Mouse (Mus musculus) midbrain, embryonic 12.5 days (tissue): ENCODE results near the gene Ube2a. TPM values are rescaled to one million over a fixed set of nuclear protein-coding genes. Genes with fewer than 3 reads are reported as not detected.
"Not testable (repeated sequence)": the region's sequence is repeated elsewhere in the genome, so short reads cannot be mapped to it uniquely, and the experiment has no call there.

ENCODE experiments used
- ATAC-seq: fragments of 200-750 bp; cut with Nextera tagmentation; 2 replicates; pipeline ENCODE4 v1.8.0; 2017; ENCODE audit warnings: low read depth, moderate TSS enrichment, moderate library complexity; ENCODE audit not compliant: low FRiP score
- H3K27ac ChIP-seq: fragments of 300-500 bp; sonication (generic); replicated peaks from 2 replicates; pipeline ENCODE4 v1.5.1; 2016; ENCODE audit warnings: mild to moderate bottlenecking
- H3K27me3 ChIP-seq: fragments of 300-500 bp; sonication (generic); 2 replicates; pipeline ENCODE4 v1.6.1; 2016; ENCODE audit warnings: mild to moderate bottlenecking
- H3K36me3 ChIP-seq: fragments of 300-500 bp; sonication (generic); 2 replicates; pipeline ENCODE4 v1.6.1; 2016
- H3K4me1 ChIP-seq: fragments of 300-500 bp; sonication (generic); 2 replicates; pipeline ENCODE4 v1.6.1; 2016
- H3K4me2 ChIP-seq: fragments of 300-500 bp; sonication (generic); replicated peaks from 2 replicates; pipeline ENCODE4 v1.6.1; 2016; ENCODE audit warnings: mild to moderate bottlenecking, moderate library complexity
- H3K4me3 ChIP-seq: fragments of 300-500 bp; sonication (generic); 2 replicates; pipeline ENCODE4 v1.5.1; 2016; ENCODE audit warnings: mild to moderate bottlenecking
- H3K9ac ChIP-seq: fragments of 300-500 bp; sonication (generic); replicated peaks from 2 replicates; pipeline ENCODE4 v1.6.1; 2016; ENCODE audit warnings: mild to moderate bottlenecking, moderate library complexity
- H3K9me3 ChIP-seq: fragments of 300-500 bp; sonication (generic); 2 replicates; pipeline ENCODE4 v1.6.1; 2016; ENCODE audit warnings: mild to moderate bottlenecking
- WGBS: fragments of 180-500 bp; shearing (Covaris S2); methylation state at CpG from one replicate; pipeline ENCODE4 v1.1.7; 2016; 5-methylcytosine and 5-hydroxymethylcytosine counted together
- polyA plus RNA-seq: library from polyadenylated mRNA; unstranded; fragments of >200 nt; fragmentation: Nextera tagmentation; extraction: Ambion mirVana; gene quantifications from 2 replicates; pipeline ENCODE4 v1.2.1, GENCODE M21; 2016

The Ube2a gene
- polyA plus RNA-seq, 1 experiment from 2014 or later: 110 TPM

DNA sequence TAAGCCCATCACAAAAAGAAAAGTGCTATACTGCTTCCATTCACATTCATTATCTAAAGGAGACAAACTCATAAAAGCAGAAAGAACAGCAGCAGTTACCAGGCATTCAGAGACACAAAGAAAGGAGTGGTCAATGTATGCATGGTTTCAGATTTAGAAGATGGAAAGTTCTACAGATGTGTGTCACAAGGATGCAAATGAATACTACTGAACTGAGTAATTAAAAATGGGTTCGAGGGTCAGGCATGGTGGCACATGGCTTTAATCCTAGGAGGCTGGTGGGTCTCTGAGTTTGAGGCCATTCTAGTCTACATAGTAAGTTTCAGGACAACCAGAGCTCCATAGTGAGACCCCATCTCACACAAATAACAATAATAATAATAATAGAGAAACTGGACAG, 26.5 kb upstream of the Ube2a start:
- Histone ChIP-seq H3K9ac (no peak overlapping the region), H3K4me3 (no peak overlapping the region), H3K27me3 (no peaks in the 10 kb centered on the region), H3K4me2 (no peak overlapping the region), H3K36me3 (no peaks in the 10 kb centered on the region), H3K27ac (no peak overlapping the region), H3K4me1 (no peaks in the 10 kb centered on the region), H3K9me3 (no peaks in the 10 kb centered on the region)
- WGBS: 86% methylated on average over 1 of the region's 1 CpGs
- no peak for ATAC-seq

DNA sequence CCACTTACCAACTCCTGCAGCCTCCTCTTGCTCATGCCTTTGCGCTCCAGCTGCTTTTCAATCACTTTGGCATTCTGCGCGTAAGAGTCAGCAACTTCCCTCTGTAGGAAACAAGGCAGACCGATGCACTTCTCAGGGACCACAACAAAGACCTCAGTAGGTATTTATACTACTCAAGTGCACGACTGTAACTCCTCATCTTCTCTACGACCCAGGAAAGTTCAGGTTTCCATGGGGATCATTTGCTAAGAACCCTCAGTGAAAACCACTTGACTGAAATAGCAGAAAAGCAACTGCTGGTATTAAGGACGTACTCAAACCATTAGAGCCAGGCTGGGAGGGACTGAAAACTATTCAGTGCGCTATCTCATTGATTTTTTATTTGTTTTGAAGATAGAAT, 21.1 kb upstream of the Ube2a start:
- Histone ChIP-seq H3K36me3 (no peaks in the 10 kb centered on the region), H3K4me2 (no peak overlapping the region), H3K27ac (no peak overlapping the region), H3K9me3 (no peaks in the 10 kb centered on the region), H3K4me1 (no peaks in the 10 kb centered on the region), H3K27me3 (no peaks in the 10 kb centered on the region), H3K9ac (no peak overlapping the region), H3K4me3 (no peak overlapping the region)
- 84% methylated on average over 8 of the region's 8 CpGs for WGBS
- ATAC-seq: no peak

DNA sequence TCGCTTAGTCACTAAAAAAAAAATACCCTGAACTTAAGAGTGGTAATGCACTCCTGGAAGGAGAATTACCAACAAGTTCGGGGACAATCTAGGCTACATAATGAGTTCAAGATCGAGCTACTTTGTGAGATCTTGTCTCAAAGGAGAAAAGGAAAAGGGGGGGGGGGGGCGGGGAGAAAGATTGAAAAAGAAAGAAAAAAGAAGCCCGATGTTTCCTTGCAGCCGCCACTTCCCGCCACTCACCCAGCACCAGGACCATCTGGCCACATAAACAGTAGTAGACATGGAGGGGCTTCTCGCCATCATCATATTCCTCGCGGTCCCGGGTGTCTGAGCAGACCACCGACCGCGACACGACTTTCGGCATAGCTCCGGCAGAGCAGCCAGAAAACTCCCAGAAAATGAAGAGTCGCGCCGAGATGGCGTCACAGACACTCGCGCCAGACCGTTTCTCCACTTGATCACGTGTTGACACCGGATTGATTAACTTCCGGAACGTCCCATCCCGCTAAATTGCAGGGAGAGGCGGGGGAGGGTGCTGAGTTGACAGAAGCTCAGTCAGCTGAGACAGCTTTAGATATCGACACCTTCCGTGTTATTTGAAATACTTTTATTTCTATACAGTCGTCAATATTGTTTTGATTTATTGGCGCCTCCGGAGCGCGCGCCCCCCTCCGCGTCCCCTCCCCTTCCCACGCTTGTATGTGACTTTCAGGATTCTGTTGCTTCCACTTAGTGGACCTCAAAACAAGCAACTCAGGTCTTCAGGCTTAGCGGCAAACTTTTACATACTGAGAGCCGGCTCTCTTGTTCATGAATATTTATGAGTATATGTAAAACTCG, 9.7 kb upstream of the Ube2a start:
- 0 out of 2 replicates have a peak, but pooled peaks cover 6% of the 10 kb centered on the region for H3K4me1 ChIP-seq
- no peak overlapping the region for H3K9ac ChIP-seq
- WGBS: 14% methylated on average over 42 of the region's 44 CpGs
- H3K4me2 ChIP-seq: peak overlapping the region; percentile 51
- no peaks in the 10 kb centered on the region for H3K36me3 ChIP-seq
- no peaks in the 10 kb centered on the region for H3K27me3 ChIP-seq
- peak; percentile 86 for ATAC-seq
- H3K4me3 ChIP-seq: peak overlapping the region; percentile 51
- H3K27ac ChIP-seq: peak overlapping the region; percentile 58
- no peaks in the 10 kb centered on the region for H3K9me3 ChIP-seq

DNA sequence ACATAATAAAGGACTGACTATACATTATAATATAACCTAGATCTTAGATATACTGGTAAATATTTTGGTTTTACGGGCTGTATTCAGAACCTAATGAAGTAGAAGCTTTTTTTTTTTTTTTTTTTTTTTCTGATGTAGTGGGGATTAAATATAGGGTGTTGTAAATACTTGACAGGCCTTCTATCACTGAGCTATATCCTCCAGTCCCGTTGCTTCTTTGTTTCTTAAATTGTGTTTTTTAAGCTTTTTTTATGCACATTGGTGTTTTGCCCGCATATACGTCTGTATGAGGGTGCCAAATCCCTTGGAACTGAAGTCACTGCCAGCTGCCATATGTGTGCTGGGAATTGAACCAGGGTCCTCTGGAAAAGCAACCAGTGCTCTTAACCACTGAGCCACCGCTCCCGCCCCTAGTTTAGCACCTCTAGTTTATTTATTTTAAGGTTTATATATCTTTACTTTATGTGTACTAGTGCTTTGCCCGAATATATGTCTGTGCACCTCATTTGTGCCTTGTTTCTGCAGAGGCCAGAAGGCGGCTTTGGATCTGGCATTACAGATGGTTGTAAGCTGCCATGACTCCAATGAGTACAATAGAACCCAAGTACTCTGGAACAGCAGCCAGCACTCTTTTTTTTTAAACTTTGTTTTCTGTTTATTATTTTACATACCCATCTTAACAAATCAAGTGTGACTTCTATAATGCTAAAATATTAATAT, 8.9 kb upstream of the Ube2a start:
- Histone ChIP-seq H3K27me3 (no peaks in the 10 kb centered on the region), H3K4me3 (peak overlapping the region; percentile 51), H3K9me3 (no peaks in the 10 kb centered on the region), H3K4me1 (0 out of 2 replicates have a peak, but pooled peaks cover 6% of the 10 kb centered on the region), H3K36me3 (no peaks in the 10 kb centered on the region), H3K9ac (no peak overlapping the region), H3K27ac (no peak overlapping the region), H3K4me2 (peak overlapping the region; percentile 38; the same call in 1 of the 2 replicates)
- 53% methylated on average over 8 of the region's 8 CpGs for WGBS
- ATAC-seq: no peak

DNA sequence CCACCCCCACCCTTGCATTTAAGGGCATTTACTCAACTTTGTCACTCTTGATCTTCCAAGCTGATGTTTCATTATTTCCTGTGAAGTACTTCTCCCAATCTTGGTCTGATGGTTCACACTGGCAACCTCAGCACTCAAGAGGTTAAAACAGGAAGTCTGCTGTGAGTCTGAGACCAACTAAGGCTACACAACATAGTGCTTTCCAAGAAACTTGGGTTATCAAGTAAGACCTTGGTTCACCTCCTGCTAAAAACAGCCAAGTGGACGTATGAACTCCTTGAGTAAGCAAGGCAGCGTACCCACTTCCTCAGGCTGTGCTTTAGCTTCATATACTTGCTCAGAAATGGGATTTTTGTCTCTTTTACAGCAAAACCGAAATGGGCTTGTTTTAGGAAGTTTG, 3.3 kb upstream of the Ube2a start:
- H3K9ac ChIP-seq: no peak overlapping the region
- H3K36me3 ChIP-seq: no peaks in the 10 kb centered on the region
- no peak overlapping the region for H3K27ac ChIP-seq
- H3K4me1 ChIP-seq: peaks cover 3% of the 10 kb centered on the region; the same call in 1 of the 2 replicates
- H3K4me2 ChIP-seq: no peak overlapping the region
- H3K9me3 ChIP-seq: no peaks in the 10 kb centered on the region
- no peak for ATAC-seq
- no peak overlapping the region for H3K4me3 ChIP-seq
- no peaks in the 10 kb centered on the region for H3K27me3 ChIP-seq
- WGBS: 78% methylated on average over 3 of the region's 3 CpGs

DNA sequence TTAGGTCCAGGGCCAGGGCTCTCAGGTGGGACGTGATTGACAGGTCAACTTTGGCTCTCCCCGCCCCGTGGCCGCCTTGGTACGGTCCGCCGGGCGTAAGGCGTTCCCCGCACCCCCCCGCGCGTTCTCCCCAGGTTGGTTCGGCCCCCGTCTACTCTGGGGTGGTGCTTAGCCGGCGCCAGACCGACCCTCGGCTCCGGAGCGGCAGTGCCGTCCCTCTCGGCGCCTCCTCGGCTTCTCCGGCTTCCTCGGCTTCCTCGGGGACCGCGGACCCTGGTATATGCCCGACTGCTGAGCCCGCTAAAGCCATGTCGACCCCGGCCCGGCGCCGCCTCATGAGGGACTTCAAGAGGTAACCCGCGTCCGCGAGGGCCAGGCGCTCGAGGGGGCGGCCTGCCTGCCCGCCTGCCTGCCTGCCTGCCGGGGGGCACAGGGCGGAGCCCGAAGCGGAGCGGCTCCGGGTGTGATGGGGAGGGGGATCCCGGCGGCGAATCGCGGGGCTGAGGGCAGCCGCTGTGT, 537 bp downstream of the Ube2a start:
- peak; percentile 97 for ATAC-seq
- WGBS: 17% methylated on average over 57 of the region's 57 CpGs
- Histone ChIP-seq H3K27ac (peak overlapping the region; percentile 84), H3K4me2 (peak overlapping the region; percentile 58), H3K9ac (peak overlapping the region; percentile 76), H3K4me1 (peaks cover 6% of the 10 kb centered on the region; the same call in 1 of the 2 replicates), H3K9me3 (no peaks in the 10 kb centered on the region), H3K36me3 (no peaks in the 10 kb centered on the region), H3K4me3 (peak overlapping the region; percentile 68), H3K27me3 (no peaks in the 10 kb centered on the region)

DNA sequence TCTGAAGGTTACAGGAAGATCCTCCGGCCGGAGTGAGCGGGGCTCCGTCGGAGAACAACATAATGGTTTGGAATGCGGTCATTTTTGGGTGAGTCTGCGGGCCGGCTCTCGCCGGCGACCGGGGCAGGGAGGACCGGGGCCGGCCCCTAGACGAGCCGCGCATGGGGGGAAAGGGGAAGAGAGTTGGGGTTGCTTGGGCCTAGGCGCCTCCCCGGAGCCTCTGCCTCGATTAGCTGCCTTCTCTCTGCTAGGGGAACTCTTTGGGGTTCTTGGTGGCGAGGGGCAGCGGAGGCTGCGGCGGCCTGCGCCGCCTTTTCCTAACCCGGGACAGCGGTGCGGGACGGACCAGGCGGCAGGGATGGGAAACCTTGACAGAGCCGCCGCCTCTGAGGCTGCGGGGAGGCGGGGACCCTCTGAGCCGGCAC, 1.0 kb downstream of the Ube2a start:
- Histone ChIP-seq H3K4me1 (peaks cover 6% of the 10 kb centered on the region; the same call in 1 of the 2 replicates), H3K36me3 (no peaks in the 10 kb centered on the region), H3K27me3 (no peaks in the 10 kb centered on the region), H3K9ac (peak overlapping the region; percentile 76), H3K4me3 (peak overlapping the region; percentile 68), H3K4me2 (peak overlapping the region; percentile 58), H3K27ac (peak overlapping the region; percentile 84), H3K9me3 (no peaks in the 10 kb centered on the region)
- peak; percentile 64 for ATAC-seq
- 6% methylated on average over 36 of the region's 36 CpGs for WGBS

DNA sequence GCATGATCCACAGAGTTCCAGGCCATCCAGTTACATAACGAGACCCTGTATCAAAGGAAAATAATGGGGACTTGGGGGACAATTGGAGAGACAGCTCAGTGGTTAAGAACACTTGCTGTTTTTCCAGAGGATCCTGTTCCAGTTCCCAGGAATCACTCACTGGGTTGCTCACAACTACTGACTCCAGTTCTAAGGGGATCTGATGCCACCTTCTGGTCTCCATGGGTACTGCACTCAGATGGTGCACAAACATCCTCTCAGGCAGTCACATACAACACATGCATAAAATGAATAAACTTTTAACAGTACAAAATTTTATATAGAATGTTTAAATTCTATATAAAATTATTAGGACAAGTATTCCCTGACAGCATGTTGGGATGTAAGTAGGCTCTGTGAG, 11.0 kb downstream of the Ube2a start:
- no peak overlapping the region for H3K4me3 ChIP-seq
- no peak overlapping the region for H3K4me2 ChIP-seq
- no peak overlapping the region for H3K9ac ChIP-seq
- no peak for ATAC-seq
- no peaks in the 10 kb centered on the region for H3K27me3 ChIP-seq
- WGBS: 91% methylated on average over 1 of the region's 1 CpGs
- no peak overlapping the region for H3K27ac ChIP-seq
- 0 out of 2 replicates have a peak, but pooled peaks cover 4% of the 10 kb centered on the region for H3K9me3 ChIP-seq
- H3K4me1 ChIP-seq: no peaks in the 10 kb centered on the region
- H3K36me3 ChIP-seq: peaks cover 12% of the 10 kb centered on the region

DNA sequence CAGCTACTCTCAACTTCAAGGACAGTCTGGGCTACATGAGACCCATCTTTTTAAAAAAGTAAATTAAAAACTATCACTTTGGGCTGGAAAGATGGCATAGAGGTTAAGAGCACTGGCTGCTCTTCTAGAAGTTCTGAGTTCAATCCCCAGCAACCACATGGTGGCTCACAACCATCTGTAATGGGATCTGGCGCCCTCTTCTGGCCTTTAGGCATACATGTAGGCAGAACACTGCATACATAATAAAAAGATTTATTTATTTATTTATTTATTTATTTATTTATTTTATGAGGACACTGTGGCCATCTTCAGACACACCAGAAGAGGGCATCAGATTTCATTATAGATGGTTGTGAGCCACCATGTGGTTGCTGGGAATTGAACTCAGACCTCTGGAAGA, 25.2 kb downstream of the Ube2a start:
- H3K36me3 ChIP-seq, H3K9ac ChIP-seq, H3K27ac ChIP-seq, H3K4me1 ChIP-seq, ATAC-seq, H3K4me2 ChIP-seq, H3K9me3 ChIP-seq, H3K4me3 ChIP-seq, H3K27me3 ChIP-seq: not testable (repeated sequence)
- 25% methylated on average over 1 of the region's 1 CpGs for WGBS

DNA sequence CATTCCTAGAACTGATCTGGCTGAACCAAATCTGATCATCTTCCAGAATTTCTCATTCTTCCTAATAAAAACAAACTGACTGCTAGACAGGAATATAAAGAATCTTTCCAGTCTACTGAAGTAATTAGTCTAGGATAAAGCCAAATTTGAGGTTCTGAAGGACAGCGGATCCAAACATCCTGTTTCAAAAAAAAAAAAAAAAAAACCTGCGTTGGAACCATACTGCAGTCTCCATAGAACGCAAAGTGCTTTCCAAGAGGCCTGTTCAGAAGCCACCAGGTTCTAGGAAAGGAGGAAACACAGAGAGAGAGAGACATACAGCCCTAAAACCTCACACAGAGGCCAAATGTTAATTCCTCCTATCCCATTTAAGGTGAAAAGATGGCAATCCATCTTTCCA, 28.0 kb downstream of the Ube2a start:
- ATAC-seq: no peak

DNA sequence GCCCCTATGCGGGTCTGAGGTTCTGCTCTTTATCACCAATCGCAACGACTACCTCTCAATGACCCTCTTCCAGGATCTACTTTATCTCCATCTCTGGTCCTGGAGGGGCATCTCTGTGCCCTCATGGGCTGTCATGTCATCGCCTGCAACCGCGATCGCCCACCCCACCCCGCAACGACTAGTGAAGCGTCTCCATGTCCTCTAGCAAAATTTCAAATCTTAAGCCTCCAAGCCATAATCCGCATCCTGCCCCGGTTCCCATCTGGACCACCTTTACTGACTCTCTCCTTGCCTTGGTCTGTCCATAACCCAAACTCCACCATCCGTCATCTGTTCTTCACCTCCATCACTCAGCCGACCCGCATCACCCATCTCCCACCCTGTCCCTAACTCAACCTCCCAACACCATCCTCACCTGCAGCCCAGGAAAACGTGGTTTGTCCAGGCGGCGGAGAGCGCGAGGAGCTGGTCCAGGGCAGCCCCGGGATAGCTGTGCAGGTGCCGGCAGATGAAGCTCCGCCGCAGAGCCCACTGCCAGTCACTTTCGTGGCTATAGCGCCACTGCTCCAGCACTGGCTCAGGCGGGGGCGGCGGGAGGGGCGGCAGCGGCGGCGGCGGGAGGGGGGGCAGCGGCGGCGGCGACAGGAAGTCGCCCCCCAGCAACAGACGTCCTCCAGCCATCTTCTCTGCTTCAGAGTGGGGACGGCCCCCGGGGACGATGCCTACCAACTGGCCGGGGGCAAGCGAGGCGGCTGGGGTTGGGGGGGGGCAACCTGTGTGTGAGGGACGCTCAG, 28.8 kb downstream of the Ube2a start, which contains the start of gene Nkrf:
TSS of gene Nkrf (minus strand) at position 579 of the 794 bp plus-strand sequence.
- Histone ChIP-seq H3K36me3 (no peaks in the 10 kb centered on the region), H3K4me2 (peak within 1 kb of the TSS; percentile 57), H3K27ac (peak within 1 kb of the TSS; percentile 82), H3K9me3 (no peaks in the 10 kb centered on the region), H3K27me3 (no peaks in the 10 kb centered on the region), H3K4me1 (no peaks in the 10 kb centered on the region), H3K9ac (peak within 1 kb of the TSS; percentile 79), H3K4me3 (peak within 1 kb of the TSS; percentile 59)
- WGBS: 31% methylated on average over 35 of the region's 47 CpGs
- ATAC-seq: peak; percentile 72

More for the DNA sequence above, 28.0 kb downstream of the Ube2a start:
- no peaks in the 10 kb centered on the region for H3K4me1 ChIP-seq
- no peaks in the 10 kb centered on the region for H3K36me3 ChIP-seq
- H3K27me3 ChIP-seq: no peaks in the 10 kb centered on the region
- peak overlapping the region; percentile 57 for H3K4me2 ChIP-seq
- peak overlapping the region; percentile 82 for H3K27ac ChIP-seq
- WGBS: 41% methylated on average over 3 of the region's 3 CpGs
- H3K9me3 ChIP-seq: no peaks in the 10 kb centered on the region
- H3K9ac ChIP-seq: peak overlapping the region; percentile 79
- peak overlapping the region; percentile 59 for H3K4me3 ChIP-seq
